Mouse (Mus musculus): Measurements from ENCODE around the gene H2al1g.
"Not testable (repeated sequence)": the region's sequence is repeated elsewhere in the genome, so short reads cannot be mapped to it uniquely, and the experiment has no call there.

GRCm38 (mm10) chrX:11305355-11305754, 12.7 kb upstream of the H2al1g start, which contains the start of gene H2al1c:
- TF ChIP-seq POLR2A (IDR thresholded peaks at IDR 0.05; ENCODE audit: borderline replicate concordance, insufficient read depth, low read length); CTCF (IDR thresholded peaks at IDR 0.05; ENCODE audit: borderline replicate concordance, insufficient read depth, low read depth, low read length): not testable (repeated sequence)
